Mouse (Mus musculus) adrenal gland, postnatal 4 days (tissue): ENCODE measurements around the gene Pyroxd2. TPM values are rescaled to one million over a fixed set of nuclear protein-coding genes. Genes with fewer than 3 reads are reported as not detected.
"Not testable (repeated sequence)": the region's sequence is repeated elsewhere in the genome, so short reads cannot be mapped to it uniquely, and the experiment has no call there.

ENCODE experiments used
- DNase-seq, 2 experiments: peaks; one replicate each; pipeline ENCODE4 v3.0.0; 2021 to 2022; ENCODE audit warnings: low spot score in 2 of 2, mixed read lengths in 2 of 2
- total RNA-seq, 2 experiments: library from RNA; stranded (reverse); gene quantifications; 2 replicates each; pipeline ENCODE4 v1.2.3; 2021

Gene Pyroxd2
- total RNA-seq, 2 experiments from 2014 or later, result 54.2 to 55.8 TPM

GRCm38 (mm10) chr19:42697336-42697735 lies 55.2 kb downstream of the Pyroxd2 start:
- DNase-seq, result no peak

- no peak for DNase-seq
These were observed 62.3 kb downstream of the Pyroxd2 start for GRCm38 (mm10) chr19:42690256-42690655.

GRCm38 (mm10) chr19:42689786-42690185 lies 62.8 kb downstream of the Pyroxd2 start:
- DNase-seq, result no peak

GRCm38 (mm10) chr19:42689321-42689720 lies 63.3 kb downstream of the Pyroxd2 start:
- no peak for DNase-seq

- DNase-seq, result not testable (repeated sequence)
These were observed 69.8 kb downstream of the Pyroxd2 start for GRCm38 (mm10) chr19:42682776-42683175.

GRCm38 (mm10) chr19:42678191-42678590 lies 74.4 kb downstream of the Pyroxd2 start:
- no peak for DNase-seq

- no peak for DNase-seq
These were observed 75.1 kb downstream of the Pyroxd2 start for GRCm38 (mm10) chr19:42677452-42677851.

- DNase-seq, result no peak
These were observed 75.6 kb downstream of the Pyroxd2 start for GRCm38 (mm10) chr19:42676931-42677330.

Other genes starting within 250 kb of the Pyroxd2 start
- 10 to 100 TPM; 26.6 to 26.9 TPM for gene R3hcc1l, start 234.0 kb downstream of the Pyroxd2 start, total RNA-seq
- 1 to 10 TPM; 2.3 TPM for gene Loxl4, start 140.0 kb downstream of the Pyroxd2 start, total RNA-seq
- gene Hps1, start 27.2 kb upstream of the Pyroxd2 start, total RNA-seq, result 10 to 100 TPM; 27.4 to 28.0 TPM